Mouse (Mus musculus) spleen, postnatal 4 days (tissue): Measurements from ENCODE around the gene Nuak1.

Experiments used
- DNase-seq, 2 experiments: peaks; one replicate each; pipeline ENCODE4 v3.0.0; 2022; ENCODE audit warnings: low spot score in 2 of 2

Gene Nuak1

GRCm38 (mm10) chr10:84382900-84383883, 57.2 kb downstream of the Nuak1 start:
- DNase-seq, result no peak

- DNase-seq, result no peak
Observed at GRCm38 (mm10) chr10:84381276-84381798, 59.1 kb downstream of the Nuak1 start.

DNA sequence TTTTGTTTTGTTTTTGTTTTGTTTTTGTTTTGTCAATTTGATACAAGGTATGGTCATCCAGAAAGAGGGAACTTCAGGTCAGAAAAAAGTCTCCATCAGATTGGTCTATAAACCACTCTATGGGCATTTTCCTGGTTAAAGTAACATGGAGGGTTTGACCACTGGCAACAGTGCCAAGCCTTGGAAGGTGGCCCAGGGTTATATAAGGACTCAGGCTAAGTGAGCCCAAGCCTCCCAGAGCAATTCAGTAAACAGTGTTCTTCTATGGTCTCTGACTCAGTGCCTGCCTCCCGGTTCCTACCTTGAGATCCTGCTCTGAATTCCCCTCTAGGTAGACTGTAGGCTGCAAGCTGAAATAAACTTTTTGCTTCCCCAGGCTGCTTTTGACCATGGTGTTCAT, 61.0 kb downstream of the Nuak1 start:
- DNase-seq, result no peak

DNA sequence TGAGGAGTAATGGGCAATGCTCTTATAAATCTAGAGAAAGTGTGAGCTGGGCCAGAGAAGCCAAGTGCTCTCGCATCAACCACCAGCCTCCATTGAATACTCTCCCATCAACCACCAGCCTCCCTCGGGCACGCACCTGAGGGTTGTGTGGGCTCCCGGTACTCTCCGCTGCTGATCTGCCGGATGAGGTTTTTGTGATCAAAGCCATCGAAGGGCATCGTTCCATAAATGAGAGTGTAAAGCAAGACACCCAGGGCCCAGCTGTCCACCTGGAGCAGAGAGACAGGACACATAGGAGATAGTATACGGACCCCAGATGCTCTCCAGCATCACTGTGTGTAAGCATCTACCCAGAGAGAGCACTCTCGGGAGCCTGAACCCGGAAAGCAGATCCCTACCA, 62.4 kb downstream of the Nuak1 start:
- DNase-seq, result no peak

DNA sequence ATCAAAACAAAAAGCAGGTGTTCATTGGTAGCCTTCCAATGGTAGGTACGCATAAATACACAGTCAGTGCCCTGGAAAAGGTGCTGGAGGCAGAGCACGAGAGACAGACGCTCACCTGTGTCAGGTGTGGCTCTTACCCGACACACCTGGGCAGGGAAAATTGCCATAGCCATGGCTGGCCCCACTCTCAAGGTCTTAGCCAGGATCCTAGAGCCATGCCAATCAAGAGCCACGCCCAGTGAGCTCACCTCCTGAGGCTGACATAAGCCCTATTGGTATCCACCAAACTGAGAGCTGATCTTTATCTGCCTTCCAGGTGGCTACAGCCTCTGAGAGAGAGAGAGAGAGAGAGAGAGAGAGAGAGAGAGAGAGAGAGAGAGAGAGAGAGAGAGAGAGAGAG, 64.1 kb downstream of the Nuak1 start:
- DNase-seq, result no peak

GRCm38 (mm10) chr10:84374996-84375395, 65.4 kb downstream of the Nuak1 start:
- no peak for DNase-seq

GRCm38 (mm10) chr10:84373476-84373875, 66.9 kb downstream of the Nuak1 start:
- no peak for DNase-seq

- no peak for DNase-seq
Observed at GRCm38 (mm10) chr10:84372161-84373095, 68.0 kb downstream of the Nuak1 start.

- DNase-seq, result no peak
Observed at GRCm38 (mm10) chr10:84371681-84372160, 68.7 kb downstream of the Nuak1 start.

DNA sequence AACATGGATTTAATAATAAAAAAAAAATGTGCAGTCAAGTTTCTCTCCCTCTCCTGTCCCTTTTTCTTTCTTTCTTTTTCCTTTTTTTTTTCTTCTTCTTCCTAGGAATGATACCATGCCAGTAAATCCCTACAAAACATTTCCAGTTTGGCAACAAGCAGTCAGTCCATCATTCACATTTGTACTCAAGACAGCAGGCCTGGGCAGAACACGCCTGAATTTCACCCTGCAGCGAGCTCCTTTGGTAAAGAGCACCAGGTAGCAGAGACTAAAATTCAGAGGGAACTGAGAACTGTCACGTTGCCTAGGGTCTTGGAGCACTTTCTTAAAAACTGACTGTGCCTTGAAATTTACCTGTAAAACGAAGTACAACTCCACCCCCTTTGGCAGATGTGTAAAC, 69.2 kb downstream of the Nuak1 start:
- no peak for DNase-seq

DNA sequence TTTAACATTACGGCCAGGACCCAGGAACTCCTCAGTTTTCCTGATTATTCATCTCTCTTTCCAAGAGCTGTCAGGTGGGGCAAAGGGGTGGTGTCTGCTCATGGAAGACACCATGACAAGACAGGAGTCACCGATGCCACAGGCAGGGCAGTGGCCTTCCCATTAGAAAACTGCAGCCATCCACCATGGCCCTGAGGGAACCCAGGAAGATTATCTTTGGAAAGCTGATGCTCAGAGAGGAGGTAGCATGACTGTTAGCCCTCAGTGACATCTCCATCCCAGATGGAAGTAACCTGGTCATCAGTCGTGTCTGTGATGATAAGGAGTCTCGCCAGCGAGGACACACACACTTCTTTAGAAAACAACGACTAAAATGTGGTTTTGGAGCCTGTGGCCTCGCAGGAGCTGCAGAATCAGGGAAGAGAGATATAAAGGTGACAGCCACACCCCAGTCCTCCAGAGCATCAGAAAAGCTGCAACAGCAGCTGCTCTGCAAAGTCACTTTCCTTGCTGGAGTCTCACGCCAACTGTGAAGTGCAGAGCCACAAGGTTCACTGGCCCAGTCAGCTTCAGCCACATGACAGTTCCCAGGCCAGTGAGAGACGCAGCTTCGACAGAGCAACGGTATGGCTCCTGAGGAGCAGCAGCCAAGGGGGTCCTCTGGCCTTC, 70.6 kb downstream of the Nuak1 start:
- DNase-seq, result no peak

DNA sequence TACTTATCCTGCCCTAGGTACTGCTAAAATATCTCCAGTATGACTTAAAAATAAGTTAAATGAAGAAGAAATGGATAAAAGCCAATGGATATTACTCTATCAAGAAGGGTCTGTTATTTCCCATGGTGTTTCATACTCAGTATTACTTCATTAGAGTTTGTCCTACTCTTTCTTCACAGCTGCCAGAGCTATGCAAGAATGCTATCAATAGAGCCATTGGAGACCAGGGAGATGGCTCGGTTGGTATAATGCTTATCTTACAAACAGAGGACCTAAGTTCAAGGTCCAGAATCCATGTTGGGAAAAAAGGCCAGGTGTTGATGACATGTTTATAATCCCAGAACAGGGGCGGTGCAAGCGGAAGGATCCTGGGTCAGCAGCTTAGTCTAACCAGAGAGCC, 72.2 kb downstream of the Nuak1 start:
- no peak for DNase-seq

- DNase-seq, result no peak
Observed at GRCm38 (mm10) chr10:84365166-84365865, 75.1 kb downstream of the Nuak1 start.

DNA sequence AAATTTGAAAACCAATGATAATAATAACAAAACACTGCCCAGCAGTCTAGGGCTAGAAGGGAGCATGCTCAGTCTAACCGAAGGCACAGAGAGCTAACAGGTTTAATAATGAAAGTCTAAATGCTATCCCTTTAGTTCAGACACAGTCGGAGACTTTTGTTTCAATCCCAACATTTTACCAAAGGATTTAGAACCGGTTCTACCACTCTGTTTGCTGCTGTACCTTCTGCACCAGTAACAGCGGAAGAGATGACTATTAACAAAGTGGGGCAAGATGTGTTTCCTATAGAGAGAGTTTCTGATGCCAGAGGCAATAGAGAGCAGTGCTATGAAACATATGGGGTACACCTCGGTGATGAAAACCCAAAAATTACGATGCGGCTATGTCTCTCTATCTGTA, 76.6 kb downstream of the Nuak1 start:
- no peak for DNase-seq

DNA sequence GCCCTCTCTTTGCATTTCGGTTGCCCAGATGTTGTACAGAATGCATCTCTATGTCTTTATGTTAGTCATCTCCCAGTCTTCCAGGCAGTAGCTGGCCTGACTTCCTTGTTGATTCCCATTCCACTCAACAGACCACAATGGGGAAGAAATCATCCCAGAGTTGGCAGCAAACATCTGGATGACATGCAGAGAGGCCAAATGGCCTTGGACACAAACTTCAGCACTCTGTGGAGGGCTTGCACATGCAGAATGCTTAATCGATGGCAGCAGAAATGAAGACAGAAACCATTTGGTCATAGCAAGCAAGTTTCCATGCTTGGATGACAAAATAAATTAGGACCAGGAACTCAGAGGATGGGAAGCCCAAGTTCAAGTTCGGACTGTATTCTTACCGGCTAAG, 79.4 kb downstream of the Nuak1 start:
- no peak for DNase-seq

DNA sequence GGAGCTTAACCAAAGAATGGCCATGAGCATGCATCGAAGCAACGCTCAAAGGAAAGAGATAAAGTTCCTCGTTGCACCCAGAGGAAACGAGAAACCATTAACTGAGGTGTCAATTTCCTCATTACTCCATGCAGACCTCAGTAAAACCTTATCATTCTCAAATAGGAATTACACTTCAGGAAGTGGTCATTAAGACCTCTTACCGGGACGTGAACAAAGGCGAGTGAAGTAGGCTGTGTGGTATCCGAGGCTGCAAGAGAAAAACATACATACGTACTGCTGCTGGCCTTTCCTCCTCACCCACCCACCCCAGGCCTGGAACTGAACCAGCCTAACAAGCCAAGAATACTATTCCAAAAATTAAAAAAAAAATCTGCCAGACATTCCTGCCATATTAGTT, 80.0 kb downstream of the Nuak1 start:
- DNase-seq, result no peak

GRCm38 (mm10) chr10:84358738-84359120, 81.7 kb downstream of the Nuak1 start:
- no peak for DNase-seq

GRCm38 (mm10) chr10:84357997-84358737, 82.2 kb downstream of the Nuak1 start:
- no peak for DNase-seq

DNA sequence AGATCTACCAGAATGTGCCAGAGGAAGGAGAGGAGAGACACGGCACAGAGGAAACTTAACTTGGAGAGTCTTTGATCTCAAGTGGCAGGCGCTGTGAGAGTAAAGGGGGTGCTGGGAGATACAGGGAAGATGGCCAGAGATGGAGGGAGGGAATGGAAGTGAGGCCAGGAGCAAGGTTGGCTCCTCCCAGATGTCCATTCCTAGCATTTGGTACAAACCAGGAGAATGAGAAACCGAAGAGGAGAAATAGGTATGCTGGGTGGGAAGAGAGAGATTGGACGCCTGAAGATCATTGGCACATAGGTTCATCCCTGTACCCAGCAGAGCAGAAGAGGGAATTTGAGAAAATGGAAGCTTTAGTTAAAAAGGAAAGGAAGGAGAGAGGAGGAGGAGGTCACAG, 82.8 kb downstream of the Nuak1 start:
- no peak for DNase-seq

DNA sequence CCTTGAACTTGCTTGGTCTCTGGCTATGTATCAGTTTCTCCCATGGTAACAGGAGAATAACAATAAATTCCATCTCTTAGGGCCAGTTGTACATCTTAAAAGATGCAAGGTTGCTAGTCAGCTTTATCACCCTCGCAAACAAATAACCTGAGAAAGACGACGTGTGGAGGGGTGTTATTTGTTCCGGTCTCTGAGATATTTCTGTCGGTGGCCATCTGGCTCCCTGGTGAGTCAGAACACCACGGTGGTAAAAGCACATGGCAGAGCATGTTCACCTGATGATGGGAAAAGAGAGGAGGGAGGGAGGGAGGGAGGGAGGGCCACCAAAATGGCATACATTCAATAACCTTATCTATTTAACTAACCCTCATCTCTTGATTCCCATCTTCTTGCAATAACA, 86.1 kb downstream of the Nuak1 start:
- DNase-seq, result no peak
